Mouse (Mus musculus) right cerebral cortex, postnatal 25 days (tissue): ENCODE measurements at regions not wholly inside any gene's neighbourhood (a gene's known extent, or its start where the extent isn't known, plus 50 kb on each side); places are given as distances from the start of the nearest gene placed in this dataset.
A peak's percentile ranks its signal among the peaks of the same experiment; 100 is the strongest.

Source experiments
- DNase-seq: peaks from one replicate; pipeline ENCODE4 v3.0.0; 2022

- DNase-seq = no peak
Observed at GRCm38 (mm10) chr14:103929734-103930364, 85.6 kb upstream of the Ednrb start.

- DNase-seq = no peak
Observed at GRCm38 (mm10) chr14:103929155-103929729, 85.0 kb upstream of the Ednrb start.

GRCm38 (mm10) chr14:103920169-103920568 is 76.0 kb upstream of the Ednrb start:
- DNase-seq = no peak

GRCm38 (mm10) chr14:103919380-103919779 is 75.2 kb upstream of the Ednrb start:
- DNase-seq = no peak

GRCm38 (mm10) chr14:103913453-103913852 is 69.3 kb upstream of the Ednrb start:
- DNase-seq = no peak

- DNase-seq = no peak
Observed at GRCm38 (mm10) chr14:103911707-103912106, 67.5 kb upstream of the Ednrb start.

- no peak for DNase-seq
Observed at GRCm38 (mm10) chr14:103911280-103911679, 67.1 kb upstream of the Ednrb start.

GRCm38 (mm10) chr14:103906417-103907070 is 62.3 kb upstream of the Ednrb start:
- no peak for DNase-seq

- DNase-seq = no peak
Observed at GRCm38 (mm10) chr14:103900817-103901216, 56.6 kb upstream of the Ednrb start.

GRCm38 (mm10) chr14:103899111-103899814 is 55.1 kb upstream of the Ednrb start:
- DNase-seq = peak; percentile 7

GRCm38 (mm10) chr14:103898689-103899088 is 54.5 kb upstream of the Ednrb start:
- no peak for DNase-seq

- DNase-seq = no peak
Observed at GRCm38 (mm10) chr14:103895261-103895660, 51.1 kb upstream of the Ednrb start.
